Mouse (Mus musculus): Measurements from ENCODE around the gene Itih4. TPM values are rescaled to one million over a fixed set of nuclear protein-coding genes. Genes with fewer than 3 reads are reported as not detected.

Gene Itih4
- under 1 TPM; 0.09 to 1.00 TPM for total RNA-seq (2021)
- long read RNA-seq, experiment 1: 0 reads
- long read RNA-seq, experiment 2: 0 reads

DNA sequence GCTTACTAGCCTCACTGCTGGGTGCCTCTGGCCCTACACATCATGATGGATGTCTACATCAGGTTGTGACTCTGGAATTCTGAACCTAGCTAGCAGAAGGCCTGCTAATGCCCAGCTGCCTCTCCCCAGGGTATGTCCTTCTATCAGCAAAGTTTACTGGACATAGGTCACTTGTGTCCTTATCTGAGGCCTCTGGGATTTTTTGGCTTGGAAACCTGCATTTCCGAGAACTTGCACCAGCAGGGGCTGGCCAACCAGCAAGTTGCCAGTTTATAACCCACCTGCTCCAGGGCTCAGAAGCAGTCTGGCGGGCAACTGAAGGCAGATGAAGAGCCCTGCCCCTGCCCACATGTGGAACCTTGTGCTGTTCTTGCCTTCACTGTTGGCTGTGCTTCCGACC lies at the start of gene Itih4:
Gene Itih4 (plus strand): TSS at position 273 of the 400 bp plus-strand sequence.
- DNase-seq (ENCODE audit: low spot score): no peak

DNA sequence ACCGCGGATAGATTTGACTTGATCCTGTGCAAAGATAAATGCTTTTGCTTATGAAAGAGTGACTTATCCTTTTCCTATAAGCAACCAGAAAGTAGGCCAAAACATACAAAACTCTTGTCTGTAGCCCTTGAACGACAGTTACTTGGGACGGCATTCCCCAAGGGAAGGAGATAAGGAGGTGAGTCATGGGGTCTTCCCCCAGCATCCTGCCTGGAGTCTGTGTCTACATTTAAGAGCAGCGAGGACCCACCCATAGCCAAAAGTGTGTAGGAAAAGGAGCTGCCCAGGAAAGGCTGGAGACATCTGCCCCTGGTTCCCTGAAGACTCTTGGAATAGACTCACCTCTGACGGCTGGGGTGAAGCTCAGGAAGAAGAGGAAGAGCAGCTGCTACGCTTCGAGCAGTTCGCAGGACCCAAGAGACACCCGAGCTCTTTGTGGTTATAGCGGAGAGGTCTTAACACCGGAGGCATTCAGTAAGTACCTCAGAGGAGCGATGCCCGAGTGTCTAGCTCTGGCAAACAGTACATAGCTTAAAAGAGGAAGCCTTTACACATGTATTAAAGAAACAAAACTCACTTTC lies 48.8 kb upstream of the Itih4 start:
- no peak for DNase-seq (ENCODE audit: low spot score)

- DNase-seq (ENCODE audit: low spot score): no peak
These were observed 42.6 kb upstream of the Itih4 start for GRCm38 (mm10) chr14:30843701-30844100.

GRCm38 (mm10) chr14:30850504-30850903 lies 35.8 kb upstream of the Itih4 start:
- DNase-seq (ENCODE audit: low spot score): no peak

DNA sequence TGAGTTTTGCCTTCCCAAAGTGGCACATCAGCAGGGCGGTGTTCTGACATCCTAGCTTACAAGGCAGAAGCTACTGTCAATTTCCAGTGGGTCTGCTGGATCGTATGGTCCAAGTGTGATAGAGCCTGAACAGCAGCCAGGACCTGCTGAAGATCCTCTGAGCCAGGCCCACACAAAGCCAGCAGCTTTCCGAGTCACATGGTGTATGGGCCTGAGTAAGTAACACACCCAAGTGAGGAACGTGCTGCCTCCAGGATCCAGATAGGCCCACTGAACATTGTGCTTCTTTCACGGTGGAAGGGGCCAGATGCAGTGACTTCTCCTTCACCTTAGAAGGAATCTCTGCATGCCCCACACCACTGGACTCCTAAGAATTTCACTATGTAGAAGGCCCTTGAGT lies 34.0 kb upstream of the Itih4 start:
- no peak for DNase-seq (ENCODE audit: low spot score)

DNA sequence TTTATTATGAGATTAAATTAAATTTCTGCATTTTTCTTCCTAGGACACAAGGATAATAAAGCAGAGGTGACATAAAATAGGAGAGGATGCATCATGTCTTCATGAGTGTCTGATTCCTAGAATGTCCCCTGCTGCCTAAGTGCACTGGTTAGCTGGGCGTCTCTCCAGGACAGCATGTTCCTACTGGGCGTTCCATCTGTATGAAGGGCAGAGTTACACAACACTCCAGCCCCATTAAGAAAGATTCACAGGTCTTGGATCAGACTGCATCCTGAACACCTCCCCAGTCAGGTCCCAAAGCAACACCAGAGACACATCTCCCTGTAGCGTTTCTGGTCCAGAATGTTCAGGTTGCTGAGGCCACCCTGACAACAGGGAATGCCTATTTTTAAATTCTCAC lies 31.0 kb upstream of the Itih4 start:
- peak; percentile 89 for DNase-seq (ENCODE audit: low spot score)

- no peak for DNase-seq (ENCODE audit: low spot score)
These were observed 29.3 kb upstream of the Itih4 start for GRCm38 (mm10) chr14:30856885-30857507.

GRCm38 (mm10) chr14:30857990-30858389 lies 28.3 kb upstream of the Itih4 start:
- no peak for DNase-seq (ENCODE audit: low spot score)

- no peak for DNase-seq (ENCODE audit: low spot score)
These were observed 24.7 kb upstream of the Itih4 start for GRCm38 (mm10) chr14:30861421-30862125.

GRCm38 (mm10) chr14:30862368-30862767 lies 23.9 kb upstream of the Itih4 start:
- no peak for DNase-seq (ENCODE audit: low spot score)

DNA sequence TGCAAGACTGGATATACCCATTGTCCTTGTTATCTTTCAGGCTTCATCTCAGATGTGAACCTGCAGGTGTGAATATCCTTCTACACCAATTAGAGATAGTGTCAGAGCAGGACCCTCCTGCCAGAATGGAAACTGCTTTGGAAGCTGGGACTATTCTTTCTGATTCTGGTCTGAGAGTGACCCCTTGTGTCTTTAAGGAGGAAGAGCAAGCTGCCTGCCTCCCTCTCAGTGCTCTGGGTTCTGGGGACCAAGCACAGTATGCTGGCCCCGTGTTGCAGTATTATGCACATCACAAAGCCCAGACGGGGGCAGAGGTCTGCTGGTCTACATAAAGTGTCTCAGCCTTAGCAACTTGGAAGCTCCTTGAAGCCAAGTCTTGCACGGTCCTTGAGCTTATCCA lies 21.0 kb upstream of the Itih4 start:
- DNase-seq (ENCODE audit: low spot score): no peak

DNA sequence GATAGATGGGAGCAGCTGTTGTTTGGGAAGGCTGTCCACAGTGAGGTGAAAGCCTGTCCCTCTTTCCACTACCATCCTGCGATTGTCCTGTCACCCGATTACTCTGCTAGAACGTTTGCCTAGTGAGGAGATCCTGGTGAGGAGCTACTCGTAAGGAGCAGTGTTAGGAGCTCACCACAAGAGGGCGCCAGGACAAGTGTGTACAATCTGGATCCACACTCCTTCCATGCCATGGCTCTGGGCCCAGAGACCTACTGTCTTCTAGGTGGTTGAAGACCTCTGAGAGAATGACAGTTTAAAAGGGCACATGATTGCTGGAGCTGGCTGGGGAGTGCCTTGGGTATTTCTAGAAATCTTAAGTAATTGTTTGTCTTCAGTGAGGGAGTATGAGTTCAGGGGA lies 19.2 kb upstream of the Itih4 start:
- DNase-seq (ENCODE audit: low spot score): peak; percentile 92

DNA sequence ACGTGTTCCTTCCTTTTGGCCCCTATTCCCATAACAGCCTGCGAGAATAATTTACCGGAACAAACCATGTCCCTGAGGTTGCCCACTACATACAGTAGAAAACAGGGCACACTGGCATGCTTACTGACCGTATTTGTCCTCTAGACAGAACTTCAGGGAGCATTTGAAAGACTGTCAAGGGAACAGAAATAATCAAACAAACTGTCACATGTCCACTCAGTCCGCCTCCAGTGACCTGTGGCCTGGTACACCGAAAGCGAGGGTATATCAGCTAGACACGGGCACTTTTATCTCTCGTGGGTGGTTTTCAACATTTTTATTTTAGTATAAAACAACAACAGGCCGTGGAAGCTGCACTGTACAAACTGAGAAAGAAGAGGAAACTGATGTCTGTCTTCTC lies 17.4 kb upstream of the Itih4 start:
- no peak for DNase-seq (ENCODE audit: low spot score)

GRCm38 (mm10) chr14:30869391-30869801 lies 16.9 kb upstream of the Itih4 start:
- DNase-seq (ENCODE audit: low spot score): peak; percentile 72

GRCm38 (mm10) chr14:30870206-30871147 lies 15.8 kb upstream of the Itih4 start:
- DNase-seq (ENCODE audit: low spot score): peak; percentile 55

- DNase-seq (ENCODE audit: low spot score): no peak
These were observed 12.1 kb upstream of the Itih4 start for GRCm38 (mm10) chr14:30874095-30874700.

- DNase-seq (ENCODE audit: low spot score): no peak
These were observed 11.0 kb upstream of the Itih4 start for GRCm38 (mm10) chr14:30875130-30875865.

- no peak for DNase-seq (ENCODE audit: low spot score)
These were observed 10.3 kb upstream of the Itih4 start for GRCm38 (mm10) chr14:30875955-30876354.

- no peak for DNase-seq (ENCODE audit: low spot score)
These were observed 9.8 kb upstream of the Itih4 start for GRCm38 (mm10) chr14:30876451-30876850.

DNA sequence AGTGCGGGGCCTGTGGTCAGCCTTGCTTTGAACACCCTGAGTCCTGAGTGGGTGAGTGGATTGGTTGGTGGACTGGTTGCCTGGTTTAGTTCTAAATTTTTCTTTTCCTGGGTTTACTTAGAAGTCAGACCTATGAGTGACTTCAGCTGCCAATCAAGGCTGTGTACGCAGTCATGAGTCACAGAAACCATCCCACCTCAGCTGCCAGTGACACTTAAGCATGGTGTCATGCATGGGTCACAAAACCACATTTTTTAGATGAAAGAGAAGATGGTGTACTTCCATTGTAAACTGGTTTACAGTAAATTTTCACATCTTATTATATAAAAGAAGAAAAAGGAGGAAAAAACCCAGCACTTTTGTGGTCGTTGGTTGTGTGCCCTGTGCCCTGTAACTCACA lies 8.4 kb upstream of the Itih4 start:
- DNase-seq (ENCODE audit: low spot score): no peak

Measured in gastrocnemius, adult 18-20 months (tissue).